Mouse (Mus musculus) lung, embryonic 14.5 days (tissue): ENCODE data around the gene Slc38a2. TPM values are rescaled to one million over a fixed set of nuclear protein-coding genes. Genes with fewer than 3 reads are reported as not detected.

Source experiments
- ATAC-seq: fragments of 200-750 bp; cut with Nextera tagmentation; 2 replicates; pipeline ENCODE4 v1.8.0; 2017; ENCODE audit warnings: mild to moderate bottlenecking, moderate TSS enrichment, moderate library complexity; ENCODE audit not compliant: insufficient read depth
- DNase-seq: peaks from one replicate; pipeline ENCODE4 v3.0.0-alpha.2; 2015
- H3K27ac ChIP-seq: fragments of 300-500 bp; sonication (generic); 2 replicates; pipeline ENCODE4 v1.5.1; 2014; ENCODE audit warnings: low read depth, mild to moderate bottlenecking, moderate library complexity
- H3K27me3 ChIP-seq: fragments of 300-500 bp; sonication (generic); 2 replicates; pipeline ENCODE4 v1.6.1; 2014; ENCODE audit warnings: low read length, control low read depth; ENCODE audit not compliant: insufficient read depth
- H3K36me3 ChIP-seq: fragments of 300-500 bp; sonication (generic); 2 replicates; pipeline ENCODE4 v1.6.1; 2014; ENCODE audit warnings: control low read depth; ENCODE audit not compliant: insufficient read depth
- H3K4me1 ChIP-seq: fragments of 300-500 bp; sonication (generic); 2 replicates; pipeline ENCODE4 v1.6.1; 2014; ENCODE audit warnings: antibody characterized with exemption, control low read depth; ENCODE audit not compliant: insufficient read depth
- H3K4me2 ChIP-seq: fragments of 300-500 bp; sonication (generic); 2 replicates; pipeline ENCODE4 v1.6.1; 2014; ENCODE audit warnings: mild to moderate bottlenecking
- H3K4me3 ChIP-seq: fragments of 300-500 bp; sonication (generic); 2 replicates; pipeline ENCODE4 v1.5.1; 2014; ENCODE audit warnings: low read depth, low read length
- H3K9ac ChIP-seq: fragments of 300-500 bp; sonication (generic); 2 replicates; pipeline ENCODE4 v1.6.1; 2014
- H3K9me3 ChIP-seq: fragments of 300-500 bp; sonication (generic); 2 replicates; pipeline ENCODE4 v1.6.1; 2016; ENCODE audit warnings: low read depth, low read length, control low read depth
- CTCF ChIP-seq: IDR thresholded peaks from 2 replicates; pipeline ENCODE4 v1.5.1; 2016; ENCODE audit warnings: antibody characterized with exemption, low read depth
- WGBS: fragments of 180-500 bp; shearing (Covaris S2); extraction: QIAGEN DNeasy Blood & Tissue Kit; methylation state at CpG from one replicate; pipeline ENCODE4 v1.1.7; 2014; 5-methylcytosine and 5-hydroxymethylcytosine counted together
- polyA plus RNA-seq: library from polyadenylated mRNA; unstranded; fragments of >200 nt; fragmentation: Nextera tagmentation; extraction: Ambion mirVana; gene quantifications from 2 replicates; pipeline ENCODE4 v1.2.1, GENCODE M21; 2014

Gene Slc38a2
- polyA plus RNA-seq, 1 experiment from 2014 or later = 182 TPM

GRCm38 (mm10) chr15:96702466-96703031, 3.0 kb upstream of the Slc38a2 start:
- Histone ChIP-seq H3K9me3 (no peaks in the 10 kb centered on the region), H3K4me2 (no peak overlapping the region)

GRCm38 (mm10) chr15:96700766-96701165, 1.2 kb upstream of the Slc38a2 start:
- peak; percentile 1; the same call in 1 of the 2 replicates for ATAC-seq
- peak overlapping the region; percentile 99 for H3K9ac ChIP-seq

More at GRCm38 (mm10) chr15:96702466-96703031, 3.0 kb upstream of the Slc38a2 start:
- H3K27me3 ChIP-seq = no peaks in the 10 kb centered on the region
- peaks cover 10% of the 10 kb centered on the region for H3K36me3 ChIP-seq
- no peak overlapping the region for H3K4me3 ChIP-seq
- H3K9ac ChIP-seq = no peak overlapping the region
- TF ChIP-seq CTCF = no peak
- DNase-seq (no peak), ATAC-seq (no peak)
- H3K27ac ChIP-seq = no peak overlapping the region
- WGBS = 89% methylated on average over 12 of the region's 12 CpGs
- H3K4me1 ChIP-seq = no peaks in the 10 kb centered on the region

GRCm38 (mm10) chr15:96698658-96699448, 677 bp downstream of the Slc38a2 start:
- DNase-seq (peak; percentile 93), ATAC-seq (peak; percentile 78)
- Histone ChIP-seq H3K4me3 (peak overlapping the region; percentile 98), H3K36me3 (peaks cover 47% of the 10 kb centered on the region), H3K4me1 (peaks cover 17% of the 10 kb centered on the region), H3K27ac (peak overlapping the region; percentile 100), H3K27me3 (no peaks in the 10 kb centered on the region), H3K9me3 (no peaks in the 10 kb centered on the region), H3K4me2 (peak overlapping the region; percentile 95), H3K9ac (peak overlapping the region; percentile 99)
- WGBS = under 1% methylated on average over 98 of the region's 101 CpGs
- TF ChIP-seq CTCF = no peak

More at GRCm38 (mm10) chr15:96700766-96701165, 1.2 kb upstream of the Slc38a2 start:
- no peak for DNase-seq
- Histone ChIP-seq H3K4me3 (peak overlapping the region; percentile 98), H3K4me1 (peaks cover 7% of the 10 kb centered on the region), H3K9me3 (no peaks in the 10 kb centered on the region), H3K36me3 (peaks cover 28% of the 10 kb centered on the region), H3K27me3 (no peaks in the 10 kb centered on the region), H3K27ac (peak overlapping the region; percentile 100), H3K4me2 (peak overlapping the region; percentile 95)
- WGBS = 20% methylated on average over 13 of the region's 13 CpGs
- no peak for TF ChIP-seq CTCF

- Histone ChIP-seq H3K4me2 (peak overlapping the region; percentile 95), H3K9me3 (no peaks in the 10 kb centered on the region), H3K27ac (peak overlapping the region; percentile 100), H3K4me3 (peak overlapping the region; percentile 98), H3K9ac (peak overlapping the region; percentile 99), H3K4me1 (peaks cover 17% of the 10 kb centered on the region), H3K36me3 (peaks cover 55% of the 10 kb centered on the region), H3K27me3 (no peaks in the 10 kb centered on the region)
- ATAC-seq (peak; percentile 4; the same call in 1 of the 2 replicates), DNase-seq (no peak)
- no peak for TF ChIP-seq CTCF
- 6% methylated on average over 19 of the region's 19 CpGs for WGBS
Observed at GRCm38 (mm10) chr15:96697901-96698657, 1.5 kb downstream of the Slc38a2 start.

- H3K36me3 ChIP-seq = peaks cover 69% of the 10 kb centered on the region
- peak overlapping the region; percentile 58 for H3K27ac ChIP-seq
- H3K9ac ChIP-seq = peak overlapping the region; percentile 99
- peaks cover 17% of the 10 kb centered on the region for H3K4me1 ChIP-seq
- peak; percentile 59 for DNase-seq
- no peak for ATAC-seq
- H3K27me3 ChIP-seq = no peaks in the 10 kb centered on the region
- no peaks in the 10 kb centered on the region for H3K9me3 ChIP-seq
- peak overlapping the region; percentile 98 for H3K4me3 ChIP-seq
- WGBS = 23% methylated on average over 13 of the region's 13 CpGs
- H3K4me2 ChIP-seq = peak overlapping the region; percentile 95
- TF ChIP-seq CTCF = no peak
Observed at GRCm38 (mm10) chr15:96696486-96697284, 2.8 kb downstream of the Slc38a2 start.
